Mouse (Mus musculus) thymus, postnatal 25 days (tissue): ENCODE data around the gene Cabcoco1.

Experiments
- DNase-seq: peaks from one replicate; pipeline ENCODE4 v3.0.0; 2022

Cabcoco1 gene

GRCm38 (mm10) chr10:68434045-68434639 lies 107.6 kb downstream of the Cabcoco1 start:
- DNase-seq = no peak

- DNase-seq = no peak
Observed at GRCm38 (mm10) chr10:68431346-68431745, 110.3 kb downstream of the Cabcoco1 start.

GRCm38 (mm10) chr10:68430929-68431328 lies 110.8 kb downstream of the Cabcoco1 start:
- no peak for DNase-seq

GRCm38 (mm10) chr10:68420393-68420920 lies 121.2 kb downstream of the Cabcoco1 start:
- DNase-seq = no peak

DNA sequence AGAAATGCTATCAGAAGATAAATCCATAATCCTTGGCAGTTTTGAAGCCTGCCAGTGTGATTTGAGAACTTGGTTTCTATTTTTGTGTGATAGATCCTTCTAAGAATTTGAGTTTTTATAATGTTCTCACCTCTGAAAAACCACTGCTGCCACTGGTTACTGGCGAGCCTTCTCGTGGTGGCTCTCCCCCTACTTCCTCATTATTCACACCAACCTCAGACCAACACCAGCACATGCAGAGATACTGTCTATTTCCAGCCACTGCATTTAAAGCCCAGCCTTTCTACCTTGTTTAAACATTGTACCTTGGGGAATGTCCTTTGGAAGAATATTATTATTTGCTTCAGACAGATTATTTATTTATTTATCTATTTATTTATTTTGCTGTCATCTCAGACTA lies 121.8 kb downstream of the Cabcoco1 start:
- no peak for DNase-seq

- DNase-seq = no peak
Observed at GRCm38 (mm10) chr10:68417074-68417790, 124.5 kb downstream of the Cabcoco1 start.

DNA sequence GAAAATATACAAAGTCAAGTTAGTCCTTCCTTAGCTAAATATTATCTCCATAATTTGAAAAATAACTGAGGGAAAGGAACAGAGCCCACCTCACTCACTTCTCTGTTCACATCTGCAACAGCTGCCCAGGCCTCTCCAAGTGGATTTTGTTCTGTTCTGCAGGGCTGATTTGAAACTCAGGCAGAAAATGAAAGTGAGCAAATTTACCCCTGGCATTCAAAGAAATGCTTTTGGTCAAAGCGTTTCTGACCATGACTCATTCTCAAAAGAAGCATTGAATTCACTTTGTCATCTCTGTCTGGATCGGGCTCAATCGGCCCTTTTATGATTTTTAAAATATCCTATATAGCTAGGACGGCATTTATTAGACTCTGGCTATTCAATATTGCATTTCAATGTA lies 135.8 kb downstream of the Cabcoco1 start:
- no peak for DNase-seq

DNA sequence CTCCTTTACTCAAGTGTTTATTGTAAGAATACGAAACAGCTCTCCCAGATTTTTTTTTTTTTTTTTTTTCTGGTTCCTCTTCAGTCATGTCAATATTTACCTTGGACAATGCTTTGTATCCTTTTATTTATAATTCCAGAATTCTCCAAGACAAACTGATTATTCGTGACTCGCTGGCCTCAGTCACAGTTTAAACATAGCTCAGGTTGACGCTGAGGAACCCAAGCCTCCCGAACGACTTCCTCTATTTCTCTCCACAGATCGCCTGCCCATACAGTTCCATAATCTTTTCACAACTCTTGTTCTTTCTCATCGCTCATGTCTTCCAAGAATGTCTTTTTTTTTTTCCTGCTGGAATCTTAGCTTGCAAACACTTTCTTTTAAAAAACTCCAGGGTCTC lies 144.9 kb downstream of the Cabcoco1 start:
- no peak for DNase-seq

DNA sequence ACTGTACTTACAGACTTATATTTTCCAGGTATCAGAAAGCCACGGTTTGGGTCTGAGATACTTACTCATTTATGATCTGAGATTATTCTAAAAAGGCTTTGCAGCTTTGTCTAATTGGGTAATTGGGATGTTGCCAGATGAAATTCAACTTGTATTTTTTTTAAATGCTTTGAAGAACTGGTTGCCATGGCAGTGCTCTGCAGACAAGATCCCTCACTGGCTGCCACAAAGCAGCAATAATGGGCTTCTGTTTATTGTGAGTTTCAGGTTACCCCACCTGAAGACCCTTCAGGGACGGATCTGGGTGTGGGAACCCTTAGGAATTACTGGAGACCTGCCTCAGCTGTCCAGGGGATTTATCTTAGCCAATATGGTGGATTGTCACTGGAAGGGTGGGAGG lies 145.6 kb downstream of the Cabcoco1 start:
- no peak for DNase-seq

GRCm38 (mm10) chr10:68391640-68392039 lies 150.1 kb downstream of the Cabcoco1 start:
- no peak for DNase-seq

- DNase-seq = no peak
Observed at GRCm38 (mm10) chr10:68388802-68389201, 152.9 kb downstream of the Cabcoco1 start.

DNA sequence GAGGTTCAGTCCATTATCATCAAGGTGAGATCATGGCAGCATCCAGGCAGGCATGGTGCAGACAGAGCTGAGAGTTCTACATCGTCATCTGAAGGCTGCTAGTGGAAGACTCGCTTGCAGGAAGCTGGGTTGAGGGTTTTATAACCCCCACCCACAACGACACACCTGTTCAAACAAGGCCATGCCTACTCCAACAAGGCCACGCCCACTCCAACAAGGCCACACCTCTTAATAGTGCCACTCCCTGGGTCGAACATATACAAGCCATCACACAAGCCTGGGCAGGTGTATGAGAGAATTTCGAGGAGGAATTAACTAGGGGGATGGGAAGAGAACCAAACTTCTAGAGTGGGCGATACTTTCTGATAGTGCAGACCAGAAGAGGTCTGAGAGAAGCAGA lies 153.6 kb downstream of the Cabcoco1 start:
- DNase-seq = no peak
